Mouse (Mus musculus) lung, adult 2 months (tissue): Measurements from ENCODE around the gene Hist1h2br. TPM values are rescaled to one million over a fixed set of nuclear protein-coding genes. Genes with fewer than 3 reads are reported as not detected.
A peak's percentile ranks its signal among the peaks of the same experiment; 100 is the strongest.
"Not testable (repeated sequence)": the region's sequence is repeated elsewhere in the genome, so short reads cannot be mapped to it uniquely, and the experiment has no call there.

Experiments
- DNase-seq: peaks from one replicate; pipeline ENCODE4 v3.0.0; 2022
- H3K4me1 ChIP-seq: fragments of 200-500 bp; 2 replicates; pipeline ENCODE4 v1.6.1; 2011; ENCODE audit warnings: low read length; ENCODE audit not compliant: control insufficient read depth, insufficient read depth
- H3K4me3 ChIP-seq: fragments of 200-500 bp; replicated peaks from 2 replicates; pipeline ENCODE3; 2011; ENCODE audit warnings: low read depth, mild to moderate bottlenecking, control low read depth, low read length; ENCODE audit errors: extremely low read depth
- CTCF ChIP-seq: fragments of 200-500 bp; IDR thresholded peaks from 2 replicates; pipeline ENCODE4 v1.5.1; 2011; ENCODE audit warnings: mild to moderate bottlenecking, low read length, control low read depth; ENCODE audit not compliant: insufficient read depth
- POLR2A ChIP-seq: fragments of 200-500 bp; IDR thresholded peaks from 2 replicates; pipeline ENCODE4 v1.6.1; 2011; ENCODE audit warnings: low read depth, mild to moderate bottlenecking, control low read depth, low read length, borderline replicate concordance; ENCODE audit errors: extremely low read depth
- WGBS: fragments of 180-500 bp; shearing (Covaris S2); methylation state at CpG from one replicate; pipeline ENCODE4 v1.1.7; 2018; 5-methylcytosine and 5-hydroxymethylcytosine counted together
- polyA plus RNA-seq: library from polyadenylated mRNA; depleted of rRNA; stranded (reverse); fragments of >200 nt; gene quantifications from 2 replicates; pipeline ENCODE4 v1.2.3, GENCODE M21; 2012; rRNA removed

The Hist1h2br gene
- polyA plus RNA-seq, 1 experiment = 3.3 TPM

GRCm38 (mm10) chr13:21855146-21855545 is 21.6 kb downstream of the Hist1h2br start:
- TF ChIP-seq POLR2A = no peak
- TF ChIP-seq CTCF = no peak
- Histone ChIP-seq H3K4me1 (no peaks in the 10 kb centered on the region), H3K4me3 (no peak overlapping the region)
- peak; percentile 50 for DNase-seq
- 9% methylated on average over 11 of the region's 11 CpGs for WGBS

DNA sequence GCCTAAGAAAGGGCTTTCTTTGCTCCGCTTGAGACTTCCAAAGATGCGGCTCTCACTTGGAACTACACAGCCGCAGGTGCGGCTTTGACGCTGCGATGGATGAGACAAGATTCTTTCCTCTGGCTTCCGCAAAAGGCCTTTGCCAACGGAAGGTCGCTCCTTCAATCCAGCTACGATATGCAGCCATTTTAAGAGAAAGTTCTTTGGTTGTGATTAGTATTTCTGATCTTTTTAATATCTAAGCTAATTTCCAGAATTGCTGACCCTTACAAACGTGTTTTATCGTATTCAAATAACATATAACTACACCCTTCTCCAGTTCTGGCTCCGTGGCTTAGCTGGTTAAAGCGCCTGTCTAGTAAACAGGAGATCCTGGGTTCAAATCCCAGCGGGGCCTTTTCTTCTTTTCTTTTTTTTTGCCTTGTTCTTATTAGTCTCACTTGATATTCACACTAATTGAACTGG is 22.2 kb downstream of the Hist1h2br start:
- no peak for TF ChIP-seq POLR2A
- TF ChIP-seq CTCF = no peak
- no peak for DNase-seq
- Histone ChIP-seq H3K4me3 (peak overlapping the region; percentile 27), H3K4me1 (no peaks in the 10 kb centered on the region)
- WGBS = 12% methylated on average over 15 of the region's 15 CpGs

DNA sequence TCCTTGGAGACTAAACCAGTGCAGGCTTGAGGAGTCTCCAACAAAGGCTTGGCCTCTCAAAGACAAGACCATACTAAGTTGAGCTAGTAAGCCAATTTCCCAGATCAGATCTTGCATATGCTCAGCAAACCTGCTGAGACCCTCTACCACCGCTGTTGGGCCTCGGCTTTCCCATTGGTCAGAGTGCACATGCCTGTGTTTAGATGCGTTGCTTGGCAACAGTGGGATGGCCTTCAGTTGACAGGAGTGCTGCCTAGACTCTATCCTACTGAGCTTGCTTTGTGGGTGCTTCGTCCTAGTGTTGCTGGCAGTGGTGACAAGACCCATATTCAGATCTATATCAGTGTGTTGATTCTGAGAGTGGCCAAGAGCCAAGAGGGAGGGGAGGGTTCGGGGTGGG is 28.1 kb downstream of the Hist1h2br start:
- Histone ChIP-seq H3K4me1 (no peaks in the 10 kb centered on the region), H3K4me3 (no peak overlapping the region)
- TF ChIP-seq CTCF = no peak
- no peak for TF ChIP-seq POLR2A
- 26% methylated on average over 5 of the region's 5 CpGs for WGBS
- no peak for DNase-seq

- not testable (repeated sequence) for DNase-seq, H3K4me3 ChIP-seq, H3K4me1 ChIP-seq
- WGBS = 53% methylated on average over 3 of the region's 3 CpGs
Measured at GRCm38 (mm10) chr13:21865503-21865902, 32.0 kb downstream of the Hist1h2br start.

DNA sequence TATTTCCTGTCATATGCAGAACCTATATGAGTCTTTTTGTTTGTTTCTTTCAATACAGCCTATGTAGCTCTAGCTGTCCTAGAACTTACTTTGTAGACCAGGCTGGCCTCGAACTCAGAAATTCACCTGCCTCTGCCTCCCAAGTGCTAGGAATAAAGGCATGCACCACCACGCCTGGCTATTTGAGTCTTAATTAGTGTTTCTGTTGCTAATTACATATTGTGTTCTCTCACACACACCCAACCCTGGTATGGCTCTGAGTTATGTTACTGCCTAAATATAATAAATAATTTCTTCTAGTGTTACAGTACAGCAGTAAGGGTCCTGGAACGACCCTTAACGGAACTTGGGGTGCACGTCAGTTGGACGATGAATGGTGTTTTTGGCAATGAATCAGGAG is 47.2 kb downstream of the Hist1h2br start:
- 82% methylated on average over 6 of the region's 6 CpGs for WGBS
- TF ChIP-seq CTCF (no peak), POLR2A (no peak)

DNA sequence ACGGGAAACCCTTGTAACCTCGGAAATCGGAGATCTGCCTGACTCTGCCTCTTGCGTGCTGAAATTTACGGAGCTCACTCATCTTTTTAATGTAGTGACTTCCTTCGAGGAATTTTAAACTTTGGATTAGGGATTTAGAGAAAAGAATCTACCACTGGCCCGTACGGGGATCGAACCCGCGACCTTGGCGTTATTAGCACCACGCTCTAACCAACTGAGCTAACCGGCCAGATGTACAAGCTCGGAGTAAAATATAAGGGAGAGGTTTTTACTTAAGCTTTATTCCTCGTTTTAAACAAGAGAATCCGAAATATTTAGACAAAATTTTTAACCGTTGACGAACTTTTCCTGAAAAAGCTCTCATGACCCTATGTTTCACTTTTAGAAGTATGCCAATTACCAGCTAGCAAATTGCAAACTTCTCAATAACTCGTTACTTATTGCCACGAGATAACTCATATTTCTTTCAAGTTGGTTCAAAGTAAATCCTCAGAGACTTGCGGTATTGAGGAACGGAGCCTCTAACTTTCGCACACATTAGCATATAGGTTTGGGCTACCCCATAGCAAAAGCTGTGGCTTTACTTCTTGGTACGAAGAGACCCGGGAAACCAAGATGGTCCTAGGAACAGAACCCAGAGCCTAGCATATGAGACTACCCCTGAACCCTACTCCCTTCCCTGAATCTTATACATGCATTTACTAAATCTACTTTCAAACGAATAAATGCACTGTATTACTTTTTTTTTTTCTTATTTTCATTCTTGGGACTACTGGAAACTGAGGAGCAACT is 48.5 kb downstream of the Hist1h2br start:
- no peak for TF ChIP-seq CTCF
- no peak for TF ChIP-seq POLR2A
- H3K4me1 ChIP-seq = no peaks in the 10 kb centered on the region
- H3K4me3 ChIP-seq = no peak overlapping the region
- DNase-seq = no peak
- 9% methylated on average over 27 of the region's 27 CpGs for WGBS

More for the DNA sequence above, 47.2 kb downstream of the Hist1h2br start:
- no peak overlapping the region for H3K4me3 ChIP-seq
- H3K4me1 ChIP-seq = no peaks in the 10 kb centered on the region
- no peak for DNase-seq

GRCm38 (mm10) chr13:21882760-21883405 is 49.3 kb downstream of the Hist1h2br start:
- no peak overlapping the region for H3K4me3 ChIP-seq
- no peaks in the 10 kb centered on the region for H3K4me1 ChIP-seq
- no peak for DNase-seq
- WGBS = 6% methylated on average over 13 of the region's 13 CpGs
- TF ChIP-seq CTCF = no peak
- TF ChIP-seq POLR2A = no peak

DNA sequence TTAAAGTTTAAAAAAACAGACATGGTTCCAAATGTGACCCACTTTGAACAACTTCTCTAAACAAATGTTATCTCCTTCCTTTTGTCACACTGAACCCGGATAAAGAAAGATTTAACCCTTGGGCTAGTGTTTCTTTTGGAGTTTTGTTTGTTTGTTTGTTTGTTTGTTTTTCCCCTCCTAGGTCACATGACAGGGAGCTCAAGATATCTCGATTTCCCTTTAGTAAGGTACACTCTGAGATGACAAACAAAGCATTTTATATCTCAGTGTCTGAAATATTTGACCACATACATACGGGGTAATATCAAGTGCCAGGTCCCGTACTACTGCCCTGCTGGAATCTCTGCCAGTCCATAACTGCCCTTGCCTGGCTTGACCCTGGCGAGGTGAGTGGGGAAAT is 49.9 kb downstream of the Hist1h2br start:
- H3K4me3 ChIP-seq = no peak overlapping the region
- H3K4me1 ChIP-seq = no peaks in the 10 kb centered on the region
- no peak for TF ChIP-seq POLR2A
- no peak for TF ChIP-seq CTCF
- WGBS = 46% methylated on average over 5 of the region's 5 CpGs
- DNase-seq = no peak

GRCm38 (mm10) chr13:21884586-21884985 is 51.0 kb downstream of the Hist1h2br start:
- WGBS = 77% methylated on average over 4 of the region's 4 CpGs
- TF ChIP-seq POLR2A (no peak), CTCF (no peak)
- DNase-seq = no peak
- no peak overlapping the region for H3K4me3 ChIP-seq
- H3K4me1 ChIP-seq = no peaks in the 10 kb centered on the region

Other genes with a start within 250 kb of the Hist1h2br start
- not detected in 2 replicates for gene Olfr1362, start 219.7 kb upstream of the Hist1h2br start, polyA plus RNA-seq
- gene Olfr11, start 191.2 kb upstream of the Hist1h2br start, polyA plus RNA-seq = not detected in 2 replicates
- not detected in 2 replicates for gene Olfr1361, start 170.4 kb upstream of the Hist1h2br start, polyA plus RNA-seq
- gene Olfr1360, start 156.3 kb upstream of the Hist1h2br start, polyA plus RNA-seq = not detected in 2 replicates
- not detected in 2 replicates for gene Olfr1359, start 135.6 kb upstream of the Hist1h2br start, polyA plus RNA-seq
- 0.72 and 1.6 TPM in 2 replicates for gene Hist1h2bl, start 117.6 kb upstream of the Hist1h2br start, polyA plus RNA-seq
- gene Hist1h2ai, start 117.3 kb upstream of the Hist1h2br start, polyA plus RNA-seq = 5.8 and 6.7 TPM in 2 replicates
- 8.2 and 8.6 TPM in 2 replicates for gene Hist1h3h, start 116.1 kb upstream of the Hist1h2br start, polyA plus RNA-seq
- 0.70 TPM in 1 of 2 replicates, not detected in the other for gene Hist1h2bm, start 111.7 kb upstream of the Hist1h2br start, polyA plus RNA-seq
- 1.3 and 1.4 TPM in 2 replicates for gene Hist1h4j, start 98.7 kb upstream of the Hist1h2br start, polyA plus RNA-seq
- 5.6 and 9.7 TPM in 2 replicates for gene Hist1h4k, start 83.2 kb upstream of the Hist1h2br start, polyA plus RNA-seq
- gene Hist1h2ak, start 79.9 kb upstream of the Hist1h2br start, polyA plus RNA-seq = 3.2 and 3.8 TPM in 2 replicates
- gene Hist1h2bn, start 79.6 kb upstream of the Hist1h2br start, polyA plus RNA-seq = 2.4 and 4.2 TPM in 2 replicates
- 0.41 and 0.57 TPM in 2 replicates for gene Hist1h1b, start 53.1 kb upstream of the Hist1h2br start, polyA plus RNA-seq
- 3.3 and 8.0 TPM in 2 replicates for gene Hist1h3i, start 50.4 kb upstream of the Hist1h2br start, polyA plus RNA-seq
- 1.1 and 1.4 TPM in 2 replicates for gene Hist1h2an, start 46.5 kb upstream of the Hist1h2br start, polyA plus RNA-seq
- not detected in 2 replicates for gene Hist1h2bp, start 46.3 kb upstream of the Hist1h2br start, polyA plus RNA-seq
- 4.7 and 5.0 TPM in 2 replicates for gene Hist1h2bq, start 23.5 kb upstream of the Hist1h2br start, polyA plus RNA-seq
- gene Hist1h2ao, start 23.3 kb upstream of the Hist1h2br start, polyA plus RNA-seq = not detected in 2 replicates
- gene Hist1h4m, start 22.0 kb upstream of the Hist1h2br start, polyA plus RNA-seq = 3.1 TPM in 1 of 2 replicates, not detected in the other
- gene Hist1h4n, start 1.5 kb upstream of the Hist1h2br start, polyA plus RNA-seq = 11.1 and 13.7 TPM in 2 replicates
- 59.2 and 67.3 TPM in 2 replicates for gene Hist1h2ap, start 236 bp upstream of the Hist1h2br start, polyA plus RNA-seq
- gene Zfp184, start 111.4 kb downstream of the Hist1h2br start, polyA plus RNA-seq = 0.53 and 0.60 TPM in 2 replicates
- gene Pom121l2, start 147.5 kb downstream of the Hist1h2br start, polyA plus RNA-seq = not detected in 2 replicates
- gene Prss16, start 176.0 kb downstream of the Hist1h2br start, polyA plus RNA-seq = 0.33 and 0.34 TPM in 2 replicates
- gene Hist1h2ah, start 201.8 kb downstream of the Hist1h2br start, polyA plus RNA-seq = 0.87 and 1.8 TPM in 2 replicates
- gene Hist1h2bk, start 202.1 kb downstream of the Hist1h2br start, polyA plus RNA-seq = 0.74 and 3.1 TPM in 2 replicates
- 5.1 and 5.2 TPM in 2 replicates for gene Hist1h4i, start 207.6 kb downstream of the Hist1h2br start, polyA plus RNA-seq
- gene Hist1h2ag, start 209.2 kb downstream of the Hist1h2br start, polyA plus RNA-seq = 0.54 and 1.1 TPM in 2 replicates
- gene Hist1h2bj, start 209.5 kb downstream of the Hist1h2br start, polyA plus RNA-seq = 1.8 and 3.5 TPM in 2 replicates